Mouse (Mus musculus) embryonic facial prominence, embryonic 12.5 days (tissue): ENCODE measurements around the gene Gucy2d. TPM values are rescaled to one million over a fixed set of nuclear protein-coding genes. Genes with fewer than 3 reads are reported as not detected.
A peak's percentile ranks its signal among the peaks of the same experiment; 100 is the strongest.

Source experiments
- ATAC-seq: fragments of 200-750 bp; cut with Nextera tagmentation; 2 replicates; pipeline ENCODE4 v1.8.0; 2017; ENCODE audit not compliant: insufficient number of reproducible peaks, insufficient read depth, low FRiP score, low TSS enrichment
- H3K27ac ChIP-seq: fragments of 300-500 bp; sonication (generic); 2 replicates; pipeline ENCODE4 v1.5.1; 2016; ENCODE audit warnings: mild to moderate bottlenecking
- H3K27me3 ChIP-seq: fragments of 300-500 bp; sonication (generic); 2 replicates; pipeline ENCODE4 v1.6.1; 2016; ENCODE audit warnings: mild to moderate bottlenecking, moderate library complexity
- H3K36me3 ChIP-seq: fragments of 300-500 bp; sonication (generic); 2 replicates; pipeline ENCODE4 v1.6.1; 2016; ENCODE audit warnings: mild to moderate bottlenecking
- H3K4me1 ChIP-seq: fragments of 300-500 bp; sonication (generic); 2 replicates; pipeline ENCODE4 v1.6.1; 2016
- H3K4me2 ChIP-seq: fragments of 300-500 bp; sonication (generic); replicated peaks from 2 replicates; pipeline ENCODE4 v1.6.1; 2016; ENCODE audit warnings: mild to moderate bottlenecking, moderate library complexity
- H3K4me3 ChIP-seq: fragments of 300-500 bp; sonication (generic); 2 replicates; pipeline ENCODE4 v1.5.1; 2016; ENCODE audit warnings: mild to moderate bottlenecking
- H3K9ac ChIP-seq: fragments of 300-500 bp; sonication (generic); 2 replicates; pipeline ENCODE4 v1.6.1; 2016; ENCODE audit warnings: mild to moderate bottlenecking, moderate library complexity
- H3K9me3 ChIP-seq: fragments of 300-500 bp; sonication (generic); 2 replicates; pipeline ENCODE4 v1.6.1; 2016; ENCODE audit warnings: mild to moderate bottlenecking, moderate library complexity
- WGBS: fragments of 180-500 bp; shearing (Covaris S2); methylation state at CpG from one replicate; pipeline ENCODE4 v1.1.7; 2016; 5-methylcytosine and 5-hydroxymethylcytosine counted together
- polyA plus RNA-seq: library from polyadenylated mRNA; unstranded; fragments of >200 nt; fragmentation: Nextera tagmentation; extraction: Ambion mirVana; gene quantifications from 2 replicates; pipeline ENCODE4 v1.2.1, GENCODE M21; 2016

The Gucy2d gene
- polyA plus RNA-seq, 1 experiment from 2014 or later, result 0.04 TPM

GRCm38 (mm10) chr7:98491451-98492200, 51.4 kb downstream of the Gucy2d start:
- Histone ChIP-seq H3K36me3 (no peaks in the 10 kb centered on the region), H3K27me3 (0 out of 2 replicates have a peak, but pooled peaks cover 4% of the 10 kb centered on the region), H3K9me3 (no peaks in the 10 kb centered on the region), H3K27ac (no peak overlapping the region), H3K4me3 (no peak overlapping the region), H3K4me1 (peaks cover 26% of the 10 kb centered on the region), H3K4me2 (no peak overlapping the region), H3K9ac (no peak overlapping the region)
- WGBS, result 68% methylated on average over 9 of the region's 9 CpGs
- ATAC-seq, result no peak

GRCm38 (mm10) chr7:98492331-98492730, 52.1 kb downstream of the Gucy2d start:
- Histone ChIP-seq H3K4me3 (no peak overlapping the region), H3K9ac (no peak overlapping the region), H3K4me2 (no peak overlapping the region), H3K4me1 (peaks cover 25% of the 10 kb centered on the region), H3K36me3 (no peaks in the 10 kb centered on the region), H3K27me3 (0 out of 2 replicates have a peak, but pooled peaks cover 4% of the 10 kb centered on the region), H3K9me3 (no peaks in the 10 kb centered on the region), H3K27ac (no peak overlapping the region)
- ATAC-seq, result no peak
- 74% methylated on average over 5 of the region's 5 CpGs for WGBS

- no peak overlapping the region for H3K4me2 ChIP-seq
- 0 out of 2 replicates have a peak, but pooled peaks cover 4% of the 10 kb centered on the region for H3K27me3 ChIP-seq
- no peak overlapping the region for H3K9ac ChIP-seq
- no peak for ATAC-seq
- peaks cover 25% of the 10 kb centered on the region for H3K4me1 ChIP-seq
- H3K36me3 ChIP-seq, result no peaks in the 10 kb centered on the region
- no peak overlapping the region for H3K4me3 ChIP-seq
- no peaks in the 10 kb centered on the region for H3K9me3 ChIP-seq
- H3K27ac ChIP-seq, result no peak overlapping the region
- WGBS, result 66% methylated on average over 2 of the region's 2 CpGs
Measured at GRCm38 (mm10) chr7:98493307-98493706, 53.1 kb downstream of the Gucy2d start.

GRCm38 (mm10) chr7:98493901-98494480, 53.8 kb downstream of the Gucy2d start:
- Histone ChIP-seq H3K4me2 (no peak overlapping the region), H3K36me3 (no peaks in the 10 kb centered on the region), H3K4me3 (no peak overlapping the region), H3K9me3 (no peaks in the 10 kb centered on the region), H3K9ac (no peak overlapping the region), H3K27me3 (0 out of 2 replicates have a peak, but pooled peaks cover 4% of the 10 kb centered on the region), H3K27ac (no peak overlapping the region), H3K4me1 (peaks cover 25% of the 10 kb centered on the region)
- 62% methylated on average over 18 of the region's 18 CpGs for WGBS
- ATAC-seq, result no peak

GRCm38 (mm10) chr7:98495591-98495990, 55.4 kb downstream of the Gucy2d start:
- ATAC-seq, result no peak
- H3K36me3 ChIP-seq, result no peaks in the 10 kb centered on the region
- H3K4me1 ChIP-seq, result peaks cover 25% of the 10 kb centered on the region
- H3K4me3 ChIP-seq, result no peak overlapping the region
- H3K27me3 ChIP-seq, result 0 out of 2 replicates have a peak, but pooled peaks cover 4% of the 10 kb centered on the region
- 71% methylated on average over 1 of the region's 1 CpGs for WGBS
- no peak overlapping the region for H3K9ac ChIP-seq
- H3K4me2 ChIP-seq, result no peak overlapping the region
- no peaks in the 10 kb centered on the region for H3K9me3 ChIP-seq
- no peak overlapping the region for H3K27ac ChIP-seq

- no peak overlapping the region for H3K9ac ChIP-seq
- no peak for ATAC-seq
- no peaks in the 10 kb centered on the region for H3K27me3 ChIP-seq
- no peak overlapping the region for H3K4me2 ChIP-seq
- H3K9me3 ChIP-seq, result no peaks in the 10 kb centered on the region
- no peak overlapping the region for H3K4me3 ChIP-seq
- H3K4me1 ChIP-seq, result peaks cover 28% of the 10 kb centered on the region
- WGBS, result 56% methylated on average over 5 of the region's 5 CpGs
- no peaks in the 10 kb centered on the region for H3K36me3 ChIP-seq
- no peak overlapping the region for H3K27ac ChIP-seq
Measured at GRCm38 (mm10) chr7:98497451-98497850, 57.2 kb downstream of the Gucy2d start.

- no peak for ATAC-seq
- Histone ChIP-seq H3K4me1 (peaks cover 33% of the 10 kb centered on the region), H3K4me3 (no peak overlapping the region), H3K36me3 (no peaks in the 10 kb centered on the region), H3K27me3 (no peaks in the 10 kb centered on the region), H3K9me3 (no peaks in the 10 kb centered on the region), H3K4me2 (no peak overlapping the region), H3K27ac (no peak overlapping the region), H3K9ac (no peak overlapping the region)
- WGBS, result 91% methylated on average over 12 of the region's 12 CpGs
Measured at GRCm38 (mm10) chr7:98498101-98498500, 57.9 kb downstream of the Gucy2d start.

GRCm38 (mm10) chr7:98498656-98499560, 58.7 kb downstream of the Gucy2d start:
- Histone ChIP-seq H3K4me2 (no peak overlapping the region), H3K9ac (no peak overlapping the region), H3K4me1 (peaks cover 38% of the 10 kb centered on the region), H3K9me3 (no peaks in the 10 kb centered on the region), H3K27me3 (no peaks in the 10 kb centered on the region), H3K4me3 (no peak overlapping the region), H3K27ac (no peak overlapping the region), H3K36me3 (no peaks in the 10 kb centered on the region)
- ATAC-seq, result no peak
- WGBS, result 81% methylated on average over 20 of the region's 20 CpGs

GRCm38 (mm10) chr7:98499561-98500292, 59.5 kb downstream of the Gucy2d start:
- no peak for ATAC-seq
- Histone ChIP-seq H3K9me3 (no peaks in the 10 kb centered on the region), H3K4me3 (no peak overlapping the region), H3K36me3 (no peaks in the 10 kb centered on the region), H3K9ac (no peak overlapping the region), H3K4me1 (peaks cover 46% of the 10 kb centered on the region), H3K4me2 (no peak overlapping the region), H3K27ac (peak overlapping the region; percentile 18; the same call in 1 of the 2 replicates), H3K27me3 (no peaks in the 10 kb centered on the region)
- WGBS, result 64% methylated on average over 25 of the region's 25 CpGs

GRCm38 (mm10) chr7:98500470-98500869, 60.3 kb downstream of the Gucy2d start:
- Histone ChIP-seq H3K4me1 (peaks cover 53% of the 10 kb centered on the region), H3K9me3 (no peaks in the 10 kb centered on the region), H3K9ac (no peak overlapping the region), H3K27me3 (no peaks in the 10 kb centered on the region), H3K4me2 (no peak overlapping the region), H3K27ac (peak overlapping the region; percentile 18; the same call in 1 of the 2 replicates), H3K36me3 (no peaks in the 10 kb centered on the region), H3K4me3 (no peak overlapping the region)
- ATAC-seq, result no peak
- WGBS, result 86% methylated on average over 3 of the region's 3 CpGs

- Histone ChIP-seq H3K27ac (no peak overlapping the region), H3K4me1 (peaks cover 56% of the 10 kb centered on the region), H3K27me3 (no peaks in the 10 kb centered on the region), H3K9me3 (no peaks in the 10 kb centered on the region), H3K4me2 (no peak overlapping the region), H3K4me3 (no peak overlapping the region), H3K36me3 (no peaks in the 10 kb centered on the region), H3K9ac (no peak overlapping the region)
- WGBS, result 89% methylated on average over 7 of the region's 7 CpGs
- ATAC-seq, result no peak
Measured at GRCm38 (mm10) chr7:98501078-98501477, 60.9 kb downstream of the Gucy2d start.
